Mouse (Mus musculus): Measurements from ENCODE around the gene Trf. TPM values are rescaled to one million over a fixed set of nuclear protein-coding genes. Genes with fewer than 3 reads are reported as not detected.
A peak's percentile ranks its signal among the peaks of the same experiment; 100 is the strongest.

Gene Trf
- 20.8 and 25.8 TPM in 2 replicates for polyA plus RNA-seq (2014; fragmentation: Nextera tagmentation; extraction: Ambion mirVana)

DNA sequence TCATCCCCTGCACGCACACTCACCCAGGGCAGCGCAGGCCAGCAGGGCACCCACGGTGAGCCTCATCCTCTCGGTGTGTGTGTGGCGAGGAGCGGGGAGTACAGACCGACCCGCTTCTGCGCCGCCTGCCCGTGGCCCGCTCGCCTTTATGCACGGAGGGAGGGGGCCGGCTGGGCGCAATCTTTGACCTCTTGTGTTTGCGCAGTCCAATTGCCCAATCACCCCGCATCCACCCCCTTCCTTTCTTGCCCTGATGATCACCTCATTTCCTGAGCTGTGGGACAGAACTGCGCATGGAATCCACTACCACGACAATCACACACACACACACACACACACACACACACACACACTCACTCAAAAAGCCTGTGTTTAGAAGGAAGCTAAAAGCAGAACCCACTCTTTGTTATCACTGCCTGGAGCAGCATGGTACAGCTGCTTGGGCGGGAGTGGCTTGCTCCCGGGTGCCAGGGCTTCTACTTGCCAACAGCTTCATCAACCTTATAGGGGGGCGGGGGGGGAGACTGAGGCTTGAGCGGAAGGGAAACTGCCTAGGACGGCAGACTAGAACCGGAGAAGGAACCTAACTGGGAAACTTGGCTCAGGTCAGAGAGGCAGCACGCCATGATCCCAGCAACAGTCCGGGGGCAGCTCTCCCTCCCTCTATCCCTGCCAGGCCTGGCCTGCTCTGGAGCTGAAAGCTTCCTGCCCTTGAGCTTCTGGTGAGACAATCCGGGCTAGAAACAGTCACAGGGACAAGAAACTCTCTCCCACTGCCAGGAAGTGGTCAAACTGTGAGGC, at the start of gene Trf, which contains the start of gene Gm20425:
Gene Trf, minus strand, starts transcription at position 294 of the 801 bp plus-strand sequence.
Gene Gm20425, minus strand, starts transcription at position 157 of the 801 bp plus-strand sequence.
- Histone ChIP-seq H3K9ac (ENCODE audit: low read depth, low read length) (no peak within 1 kb of the TSS; the same call in 1 of the 2 replicates), H3K4me3 (ENCODE audit: low read depth, low read length) (no peak within 1 kb of the TSS)
- WGBS, result 53% methylated on average over 29 of the region's 29 CpGs

DNA sequence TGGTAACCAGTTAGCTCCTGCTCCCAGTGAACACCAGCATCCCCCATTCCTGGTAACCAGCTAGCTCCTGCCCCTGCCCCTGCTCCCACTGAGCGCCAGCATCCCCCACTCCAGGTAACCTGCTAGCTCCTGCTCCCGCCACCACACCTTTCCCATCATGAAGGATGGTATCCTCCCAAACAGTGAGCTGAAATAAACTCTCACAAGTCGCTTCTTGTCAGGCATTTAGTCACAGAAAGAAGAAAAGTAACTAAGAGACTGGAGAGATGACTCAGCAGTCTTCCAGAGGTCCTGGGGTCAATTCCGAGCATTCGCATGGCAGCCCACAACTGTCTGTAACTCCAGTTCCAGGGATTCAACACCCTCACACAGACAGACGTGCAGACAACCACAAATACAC, 46.6 kb upstream of the Trf start:
- no peak for DNase-seq (ENCODE audit: low spot score)
- 84% methylated on average over 6 of the region's 6 CpGs for WGBS
- Histone ChIP-seq H3K9ac (ENCODE audit: low read depth, low read length) (no peak overlapping the region), H3K27me3 (ENCODE audit: control insufficient read depth, insufficient read depth, low read length) (no peaks in the 10 kb centered on the region), H3K4me2 (replicated peaks; ENCODE audit: low read depth, low read length) (no peak overlapping the region), H3K27ac (ENCODE audit: low read depth, low read length) (no peak overlapping the region), H3K9me3 (ENCODE audit: control insufficient read depth, low read length) (no peaks in the 10 kb centered on the region), H3K36me3 (ENCODE audit: control insufficient read depth, insufficient read depth, low read length) (no peaks in the 10 kb centered on the region), H3K4me3 (ENCODE audit: low read depth, low read length) (no peak overlapping the region), H3K4me1 (replicated peaks; ENCODE audit: control insufficient read depth, insufficient read depth, low read length) (no peaks in the 10 kb centered on the region)
- ATAC-seq (ENCODE audit: low FRiP score), result no peak

More for the DNA sequence above, at the start of gene Trf, which contains the start of gene Gm20425:
- Histone ChIP-seq H3K36me3 (ENCODE audit: control insufficient read depth, insufficient read depth, low read length) (no peaks in the 10 kb centered on the region), H3K27ac (ENCODE audit: low read depth, low read length) (peak within 1 kb of the TSS; percentile 24; the same call in 1 of the 2 replicates), H3K4me1 (replicated peaks; ENCODE audit: control insufficient read depth, insufficient read depth, low read length) (no peaks in the 10 kb centered on the region), H3K4me2 (replicated peaks; ENCODE audit: low read depth, low read length) (no peak within 1 kb of the TSS; the same call in 1 of the 2 replicates), H3K27me3 (ENCODE audit: control insufficient read depth, insufficient read depth, low read length) (no peaks in the 10 kb centered on the region), H3K9me3 (ENCODE audit: control insufficient read depth, low read length) (no peaks in the 10 kb centered on the region)
- ATAC-seq (ENCODE audit: low FRiP score) (no peak), DNase-seq (ENCODE audit: low spot score) (peak; percentile 36)

DNA sequence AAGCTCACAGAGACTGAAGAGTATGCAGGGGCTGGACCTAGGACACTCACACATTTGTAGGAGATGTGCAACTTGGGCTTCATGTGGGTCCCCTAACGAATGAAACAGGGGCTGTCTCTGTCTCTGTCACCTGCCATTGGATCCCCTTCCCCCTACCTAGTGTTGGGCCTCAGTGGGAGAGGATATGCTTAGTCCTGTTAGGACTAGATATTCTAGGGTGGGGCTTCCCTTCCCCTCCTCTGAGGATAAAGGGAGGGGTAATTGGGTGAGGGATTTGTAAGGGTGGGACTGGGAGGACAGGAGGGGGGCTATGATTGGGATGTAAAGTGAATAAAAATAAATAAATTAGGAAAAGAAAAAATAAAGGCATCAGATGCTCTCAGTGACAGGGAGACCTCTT, 45.4 kb upstream of the Trf start:
- no peaks in the 10 kb centered on the region for H3K9me3 ChIP-seq (ENCODE audit: control insufficient read depth, low read length)
- 91% methylated on average over 1 of the region's 1 CpGs for WGBS
- no peaks in the 10 kb centered on the region for H3K4me1 ChIP-seq (replicated peaks; ENCODE audit: control insufficient read depth, insufficient read depth, low read length)
- H3K27me3 ChIP-seq (ENCODE audit: control insufficient read depth, insufficient read depth, low read length), result no peaks in the 10 kb centered on the region
- no peak overlapping the region for H3K4me2 ChIP-seq (replicated peaks; ENCODE audit: low read depth, low read length)
- no peak for DNase-seq (ENCODE audit: low spot score)
- no peaks in the 10 kb centered on the region for H3K36me3 ChIP-seq (ENCODE audit: control insufficient read depth, insufficient read depth, low read length)
- no peak overlapping the region for H3K4me3 ChIP-seq (ENCODE audit: low read depth, low read length)
- H3K9ac ChIP-seq (ENCODE audit: low read depth, low read length), result no peak overlapping the region
- no peak overlapping the region for H3K27ac ChIP-seq (ENCODE audit: low read depth, low read length)
- no peak for ATAC-seq (ENCODE audit: low FRiP score)

DNA sequence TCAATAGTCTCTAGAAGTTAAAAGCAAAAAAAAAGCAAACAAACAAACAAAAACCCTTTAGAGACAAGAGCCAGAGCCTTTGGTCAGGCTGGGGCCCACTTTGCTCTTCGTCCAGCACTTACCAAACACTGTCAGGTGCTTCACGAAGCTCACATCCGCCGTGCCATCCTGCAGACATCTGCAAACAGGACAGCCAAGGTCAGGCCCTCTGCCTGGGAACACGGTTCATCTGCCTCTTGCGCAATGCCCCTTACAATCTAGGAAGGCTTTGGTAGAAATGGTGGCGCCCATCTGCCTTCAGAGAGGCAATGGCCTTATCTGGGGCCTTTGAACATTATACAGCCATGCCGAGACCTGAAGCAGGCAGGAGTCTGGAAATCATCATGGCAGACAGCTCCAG, 44.6 kb upstream of the Trf start:
- no peaks in the 10 kb centered on the region for H3K36me3 ChIP-seq (ENCODE audit: control insufficient read depth, insufficient read depth, low read length)
- 88% methylated on average over 8 of the region's 8 CpGs for WGBS
- no peaks in the 10 kb centered on the region for H3K27me3 ChIP-seq (ENCODE audit: control insufficient read depth, insufficient read depth, low read length)
- no peaks in the 10 kb centered on the region for H3K4me1 ChIP-seq (replicated peaks; ENCODE audit: control insufficient read depth, insufficient read depth, low read length)
- H3K9me3 ChIP-seq (ENCODE audit: control insufficient read depth, low read length), result no peaks in the 10 kb centered on the region
- H3K27ac ChIP-seq (ENCODE audit: low read depth, low read length), result no peak overlapping the region
- H3K4me2 ChIP-seq (replicated peaks; ENCODE audit: low read depth, low read length), result no peak overlapping the region
- H3K4me3 ChIP-seq (ENCODE audit: low read depth, low read length), result no peak overlapping the region
- H3K9ac ChIP-seq (ENCODE audit: low read depth, low read length), result no peak overlapping the region
- ATAC-seq (ENCODE audit: low FRiP score) (no peak), DNase-seq (ENCODE audit: low spot score) (no peak)

DNA sequence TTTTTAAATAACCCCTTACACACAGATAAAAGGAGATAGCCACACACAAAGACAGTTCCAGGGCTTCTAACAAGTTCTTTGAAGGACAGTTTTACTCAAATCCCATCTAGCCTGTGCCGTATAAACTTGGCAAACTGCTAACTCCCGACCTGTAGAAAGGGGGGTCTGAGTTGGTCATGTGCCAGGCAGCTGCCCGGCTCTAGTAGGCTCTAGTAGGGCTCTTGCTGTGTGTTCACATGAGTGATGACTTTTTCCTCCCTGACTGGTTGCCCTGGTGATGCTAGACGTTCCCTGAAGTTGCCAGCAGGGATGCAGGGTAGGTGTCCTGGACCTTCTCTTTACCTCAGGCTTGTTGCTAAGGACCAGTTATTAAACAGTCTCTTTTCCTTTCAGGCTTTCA, 40.9 kb upstream of the Trf start:
- DNase-seq (ENCODE audit: low spot score) (peak; percentile 7), ATAC-seq (ENCODE audit: low FRiP score) (no peak)
- H3K9me3 ChIP-seq (ENCODE audit: control insufficient read depth, low read length), result no peaks in the 10 kb centered on the region
- H3K36me3 ChIP-seq (ENCODE audit: control insufficient read depth, insufficient read depth, low read length), result no peaks in the 10 kb centered on the region
- no peak overlapping the region for H3K9ac ChIP-seq (ENCODE audit: low read depth, low read length)
- no peak overlapping the region for H3K27ac ChIP-seq (ENCODE audit: low read depth, low read length)
- H3K4me2 ChIP-seq (replicated peaks; ENCODE audit: low read depth, low read length), result no peak overlapping the region
- no peak overlapping the region for H3K4me3 ChIP-seq (ENCODE audit: low read depth, low read length)
- no peaks in the 10 kb centered on the region for H3K27me3 ChIP-seq (ENCODE audit: control insufficient read depth, insufficient read depth, low read length)
- 37% methylated on average over 4 of the region's 4 CpGs for WGBS
- H3K4me1 ChIP-seq (replicated peaks; ENCODE audit: control insufficient read depth, insufficient read depth, low read length), result no peaks in the 10 kb centered on the region

DNA sequence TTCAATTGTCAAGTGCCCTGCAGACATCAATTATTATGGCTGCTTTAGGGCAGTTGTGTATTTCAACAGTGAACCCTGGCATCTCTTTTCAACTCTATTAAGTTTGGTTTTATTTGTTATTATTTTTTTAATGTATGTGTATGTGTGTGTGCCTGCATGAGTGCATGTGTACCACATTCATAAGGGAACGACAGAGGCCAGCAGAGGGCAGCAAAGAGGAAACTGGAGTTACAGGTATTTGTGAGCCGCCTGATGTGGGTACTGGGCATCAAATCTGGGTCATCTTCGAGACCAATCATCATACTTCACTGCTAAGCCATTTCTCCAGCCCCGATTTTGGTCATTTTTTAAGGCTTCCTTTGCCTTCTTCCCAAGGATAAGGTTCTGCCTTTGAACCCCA, 35.5 kb upstream of the Trf start:
- 89% methylated on average over 4 of the region's 4 CpGs for WGBS
- H3K4me3 ChIP-seq (ENCODE audit: low read depth, low read length), result no peak overlapping the region

DNA sequence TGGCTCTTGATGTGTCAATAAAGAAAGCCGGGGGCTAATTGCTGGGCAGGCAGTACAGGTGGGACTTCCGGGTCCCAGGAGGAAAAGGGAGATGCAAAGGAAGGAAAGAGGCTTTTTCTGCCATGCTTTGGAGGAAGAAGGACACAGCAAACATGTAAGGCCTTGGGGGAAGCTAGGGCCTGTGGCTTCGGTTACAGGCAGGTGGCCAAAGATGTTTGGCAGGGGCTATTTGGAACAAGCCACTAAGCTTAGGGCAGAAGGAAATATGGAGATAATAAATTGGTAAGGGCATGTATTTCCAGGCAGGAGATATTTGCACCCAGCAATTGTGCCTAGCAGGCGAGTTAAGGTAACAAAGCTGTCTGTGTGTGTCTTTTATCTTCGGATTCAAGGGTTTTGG, 22.7 kb upstream of the Trf start:
- H3K27me3 ChIP-seq (ENCODE audit: control insufficient read depth, insufficient read depth, low read length), result no peaks in the 10 kb centered on the region
- WGBS, result 88% methylated on average over 5 of the region's 5 CpGs
- no peak overlapping the region for H3K4me3 ChIP-seq (ENCODE audit: low read depth, low read length)
- no peak for ATAC-seq (ENCODE audit: low FRiP score)
- H3K9ac ChIP-seq (ENCODE audit: low read depth, low read length), result no peak overlapping the region
- no peak overlapping the region for H3K4me2 ChIP-seq (replicated peaks; ENCODE audit: low read depth, low read length)
- no peak for DNase-seq (ENCODE audit: low spot score)
- no peaks in the 10 kb centered on the region for H3K4me1 ChIP-seq (replicated peaks; ENCODE audit: control insufficient read depth, insufficient read depth, low read length)
- H3K36me3 ChIP-seq (ENCODE audit: control insufficient read depth, insufficient read depth, low read length), result no peaks in the 10 kb centered on the region
- H3K27ac ChIP-seq (ENCODE audit: low read depth, low read length), result no peak overlapping the region
- H3K9me3 ChIP-seq (ENCODE audit: control insufficient read depth, low read length), result no peaks in the 10 kb centered on the region

More for the DNA sequence above, 35.5 kb upstream of the Trf start:
- Histone ChIP-seq H3K36me3 (ENCODE audit: control insufficient read depth, insufficient read depth, low read length) (no peaks in the 10 kb centered on the region), H3K27ac (ENCODE audit: low read depth, low read length) (no peak overlapping the region), H3K4me2 (replicated peaks; ENCODE audit: low read depth, low read length) (no peak overlapping the region), H3K4me1 (replicated peaks; ENCODE audit: control insufficient read depth, insufficient read depth, low read length) (no peaks in the 10 kb centered on the region), H3K27me3 (ENCODE audit: control insufficient read depth, insufficient read depth, low read length) (no peaks in the 10 kb centered on the region), H3K9ac (ENCODE audit: low read depth, low read length) (no peak overlapping the region), H3K9me3 (ENCODE audit: control insufficient read depth, low read length) (no peaks in the 10 kb centered on the region)
- DNase-seq (ENCODE audit: low spot score) (no peak), ATAC-seq (ENCODE audit: low FRiP score) (no peak)

DNA sequence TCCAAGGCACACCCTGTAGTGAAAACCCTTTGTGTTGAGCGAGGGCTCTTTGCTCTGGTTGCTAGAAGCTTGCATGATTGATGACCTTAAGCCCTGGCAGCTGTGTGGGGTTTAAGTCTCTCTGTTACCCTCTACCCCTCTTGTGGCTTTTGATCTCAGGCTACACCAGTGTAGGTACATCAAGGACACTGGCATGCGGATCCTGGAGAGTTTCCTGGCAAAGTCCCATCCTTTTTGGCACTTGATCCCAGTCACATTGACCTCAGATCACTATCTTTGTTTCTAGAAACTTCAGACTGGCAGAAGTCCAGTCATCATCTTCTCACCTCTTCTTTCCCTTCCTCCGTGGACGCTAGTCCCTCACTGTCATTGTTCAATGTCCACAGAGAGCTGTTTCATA, 18.4 kb upstream of the Trf start:
- no peak overlapping the region for H3K4me2 ChIP-seq (replicated peaks; ENCODE audit: low read depth, low read length)
- ATAC-seq (ENCODE audit: low FRiP score) (no peak), DNase-seq (ENCODE audit: low spot score) (no peak)
- no peak overlapping the region for H3K4me3 ChIP-seq (ENCODE audit: low read depth, low read length)
- no peaks in the 10 kb centered on the region for H3K36me3 ChIP-seq (ENCODE audit: control insufficient read depth, insufficient read depth, low read length)
- H3K27me3 ChIP-seq (ENCODE audit: control insufficient read depth, insufficient read depth, low read length), result no peaks in the 10 kb centered on the region
- 56% methylated on average over 4 of the region's 4 CpGs for WGBS
- H3K9me3 ChIP-seq (ENCODE audit: control insufficient read depth, low read length), result no peaks in the 10 kb centered on the region
- no peak overlapping the region for H3K27ac ChIP-seq (ENCODE audit: low read depth, low read length)
- H3K4me1 ChIP-seq (replicated peaks; ENCODE audit: control insufficient read depth, insufficient read depth, low read length), result no peaks in the 10 kb centered on the region
- H3K9ac ChIP-seq (ENCODE audit: low read depth, low read length), result no peak overlapping the region
